Mouse (Mus musculus) right cerebral cortex, adult 18-20 months (tissue): ENCODE data around the gene Dnah1.

Source experiments
- DNase-seq: peaks from one replicate; pipeline ENCODE4 v3.0.0; 2022; ENCODE audit warnings: mixed read lengths

The Dnah1 gene

GRCm38 (mm10) chr14:31323849-31324792 lies at the start of gene Dnah1:
Gene Dnah1 (minus strand): TSS chr14:31323896.
- DNase-seq, result no peak

GRCm38 (mm10) chr14:31369377-31369776 lies 45.7 kb upstream of the Dnah1 start:
- DNase-seq, result no peak

- DNase-seq, result no peak
These were observed 44.3 kb upstream of the Dnah1 start for GRCm38 (mm10) chr14:31367951-31368350.

GRCm38 (mm10) chr14:31365350-31365749 lies 41.7 kb upstream of the Dnah1 start:
- DNase-seq, result peak; percentile 71

- no peak for DNase-seq
These were observed 40.9 kb upstream of the Dnah1 start for GRCm38 (mm10) chr14:31364589-31364988.

GRCm38 (mm10) chr14:31362236-31362635 lies 38.5 kb upstream of the Dnah1 start:
- no peak for DNase-seq

GRCm38 (mm10) chr14:31345367-31345766 lies 21.7 kb upstream of the Dnah1 start:
- DNase-seq, result no peak

GRCm38 (mm10) chr14:31343241-31343640 lies 19.5 kb upstream of the Dnah1 start:
- no peak for DNase-seq

- DNase-seq, result no peak
These were observed 14.3 kb upstream of the Dnah1 start for GRCm38 (mm10) chr14:31337947-31338346.

- DNase-seq, result no peak
These were observed 13.7 kb upstream of the Dnah1 start for GRCm38 (mm10) chr14:31337406-31337805.

GRCm38 (mm10) chr14:31336369-31337155 lies 12.9 kb upstream of the Dnah1 start, which contains the start of gene Capn7:
Gene Capn7 (plus strand): TSS chr14:31336638.
- DNase-seq, result peak; percentile 98

GRCm38 (mm10) chr14:31335765-31336164 lies 12.1 kb upstream of the Dnah1 start:
- DNase-seq, result no peak

GRCm38 (mm10) chr14:31330957-31331356 lies 7.3 kb upstream of the Dnah1 start:
- no peak for DNase-seq

GRCm38 (mm10) chr14:31329741-31330140 lies 6.0 kb upstream of the Dnah1 start:
- DNase-seq, result no peak

- DNase-seq, result no peak
These were observed 4.0 kb upstream of the Dnah1 start for GRCm38 (mm10) chr14:31327681-31328080.

GRCm38 (mm10) chr14:31327196-31327595 lies 3.5 kb upstream of the Dnah1 start:
- DNase-seq, result no peak

- no peak for DNase-seq
These were observed 3.1 kb upstream of the Dnah1 start for GRCm38 (mm10) chr14:31326770-31327169.

GRCm38 (mm10) chr14:31325551-31325950 lies 1.9 kb upstream of the Dnah1 start:
- DNase-seq, result no peak

GRCm38 (mm10) chr14:31324851-31325250 lies 1.2 kb upstream of the Dnah1 start:
- no peak for DNase-seq

- no peak for DNase-seq
These were observed 507 bp downstream of the Dnah1 start for GRCm38 (mm10) chr14:31323189-31323588.

- no peak for DNase-seq
These were observed 1.5 kb downstream of the Dnah1 start for GRCm38 (mm10) chr14:31322191-31322590.

- no peak for DNase-seq
These were observed 2.5 kb downstream of the Dnah1 start for GRCm38 (mm10) chr14:31321181-31321580.

- DNase-seq, result no peak
These were observed 4.2 kb downstream of the Dnah1 start for GRCm38 (mm10) chr14:31319546-31319945.

- DNase-seq, result no peak
These were observed 5.9 kb downstream of the Dnah1 start for GRCm38 (mm10) chr14:31317754-31318153.
